Mouse (Mus musculus): Measurements from ENCODE around the gene Madd. TPM values are rescaled to one million over a fixed set of nuclear protein-coding genes. Genes with fewer than 3 reads are reported as not detected.
A peak's percentile ranks its signal among the peaks of the same experiment; 100 is the strongest.

Madd gene
- polyA plus RNA-seq, 1 experiment from 2014 or later = 12.2 TPM

- peaks cover 12% of the 10 kb centered on the region for H3K4me1 ChIP-seq
- H3K36me3 ChIP-seq = no peaks in the 10 kb centered on the region
- H3K9me3 ChIP-seq = no peaks in the 10 kb centered on the region
- peak overlapping the region; percentile 26; the same call in 1 of the 2 replicates for H3K9ac ChIP-seq
- H3K27ac ChIP-seq = no peak overlapping the region
- peak overlapping the region; percentile 39 for H3K4me3 ChIP-seq
- 0 out of 2 replicates have a peak, but pooled peaks cover 3% of the 10 kb centered on the region for H3K27me3 ChIP-seq
- peak overlapping the region; percentile 77 for H3K4me2 ChIP-seq
- WGBS = under 1% methylated on average over 27 of the region's 27 CpGs
- ATAC-seq (ENCODE audit: insufficient number of reproducible peaks, low FRiP score, low TSS enrichment, low read depth) = peak; percentile 75; the same call in 1 of the 2 replicates
These were observed 11.1 kb upstream of the Madd start for GRCm38 (mm10) chr2:91194624-91195332.

GRCm38 (mm10) chr2:91190501-91190900, 6.9 kb upstream of the Madd start:
- H3K27me3 ChIP-seq = 0 out of 2 replicates have a peak, but pooled peaks cover 3% of the 10 kb centered on the region
- H3K36me3 ChIP-seq = no peaks in the 10 kb centered on the region
- H3K4me2 ChIP-seq = no peak overlapping the region
- no peaks in the 10 kb centered on the region for H3K9me3 ChIP-seq
- no peak overlapping the region for H3K27ac ChIP-seq
- 89% methylated on average over 16 of the region's 16 CpGs for WGBS
- H3K4me1 ChIP-seq = peaks cover 12% of the 10 kb centered on the region
- no peak for ATAC-seq (ENCODE audit: insufficient number of reproducible peaks, low FRiP score, low TSS enrichment, low read depth)
- no peak overlapping the region for H3K9ac ChIP-seq
- H3K4me3 ChIP-seq = no peak overlapping the region

GRCm38 (mm10) chr2:91187431-91187830, 3.8 kb upstream of the Madd start:
- Histone ChIP-seq H3K9me3 (no peaks in the 10 kb centered on the region), H3K9ac (no peak overlapping the region), H3K4me1 (peaks cover 7% of the 10 kb centered on the region), H3K36me3 (no peaks in the 10 kb centered on the region), H3K4me3 (no peak overlapping the region), H3K27ac (no peak overlapping the region), H3K4me2 (no peak overlapping the region), H3K27me3 (0 out of 2 replicates have a peak, but pooled peaks cover 3% of the 10 kb centered on the region)
- no peak for ATAC-seq (ENCODE audit: insufficient number of reproducible peaks, low FRiP score, low TSS enrichment, low read depth)
- WGBS = 57% methylated on average over 4 of the region's 4 CpGs

GRCm38 (mm10) chr2:91186208-91186607, 2.6 kb upstream of the Madd start:
- Histone ChIP-seq H3K9ac (no peak overlapping the region), H3K4me1 (peaks cover 15% of the 10 kb centered on the region), H3K4me3 (no peak overlapping the region), H3K27ac (no peak overlapping the region), H3K36me3 (no peaks in the 10 kb centered on the region), H3K9me3 (no peaks in the 10 kb centered on the region), H3K27me3 (0 out of 2 replicates have a peak, but pooled peaks cover 3% of the 10 kb centered on the region), H3K4me2 (no peak overlapping the region)
- 65% methylated on average over 1 of the region's 1 CpGs for WGBS
- ATAC-seq (ENCODE audit: insufficient number of reproducible peaks, low FRiP score, low TSS enrichment, low read depth) = no peak

GRCm38 (mm10) chr2:91183148-91183513, 506 bp downstream of the Madd start:
- Histone ChIP-seq H3K27me3 (no peaks in the 10 kb centered on the region), H3K9me3 (no peaks in the 10 kb centered on the region), H3K4me1 (peaks cover 15% of the 10 kb centered on the region), H3K27ac (peak overlapping the region; percentile 82), H3K4me3 (peak overlapping the region; percentile 82), H3K9ac (peak overlapping the region; percentile 62), H3K4me2 (peak overlapping the region; percentile 71), H3K36me3 (peaks cover under 1% of the 10 kb centered on the region)
- peak; percentile 94 for ATAC-seq (ENCODE audit: insufficient number of reproducible peaks, low FRiP score, low TSS enrichment, low read depth)
- 0% methylated on average over 9 of the region's 9 CpGs for WGBS

GRCm38 (mm10) chr2:91182405-91183147, 1.1 kb downstream of the Madd start:
- Histone ChIP-seq H3K4me1 (peaks cover 15% of the 10 kb centered on the region), H3K27me3 (no peaks in the 10 kb centered on the region), H3K4me2 (peak overlapping the region; percentile 71), H3K36me3 (peaks cover 6% of the 10 kb centered on the region), H3K27ac (peak overlapping the region; percentile 82), H3K9ac (peak overlapping the region; percentile 62), H3K4me3 (peak overlapping the region; percentile 82), H3K9me3 (no peaks in the 10 kb centered on the region)
- peak; percentile 91 for ATAC-seq (ENCODE audit: insufficient number of reproducible peaks, low FRiP score, low TSS enrichment, low read depth)
- under 1% methylated on average over 76 of the region's 81 CpGs for WGBS

GRCm38 (mm10) chr2:91182016-91182404, 1.6 kb downstream of the Madd start:
- no peak for ATAC-seq (ENCODE audit: insufficient number of reproducible peaks, low FRiP score, low TSS enrichment, low read depth)
- Histone ChIP-seq H3K27ac (no peak overlapping the region), H3K4me3 (peak overlapping the region; percentile 82), H3K9me3 (no peaks in the 10 kb centered on the region), H3K36me3 (peaks cover 8% of the 10 kb centered on the region), H3K4me1 (peaks cover 15% of the 10 kb centered on the region), H3K9ac (no peak overlapping the region), H3K4me2 (peak overlapping the region; percentile 71), H3K27me3 (no peaks in the 10 kb centered on the region)
- WGBS = 12% methylated on average over 8 of the region's 8 CpGs

- peaks cover 21% of the 10 kb centered on the region for H3K36me3 ChIP-seq
- H3K27me3 ChIP-seq = no peaks in the 10 kb centered on the region
- H3K27ac ChIP-seq = no peak overlapping the region
- H3K4me3 ChIP-seq = no peak overlapping the region
- no peak for ATAC-seq (ENCODE audit: insufficient number of reproducible peaks, low FRiP score, low TSS enrichment, low read depth)
- H3K4me1 ChIP-seq = peaks cover 15% of the 10 kb centered on the region
- no peak overlapping the region for H3K9ac ChIP-seq
- H3K9me3 ChIP-seq = no peaks in the 10 kb centered on the region
- no peak overlapping the region for H3K4me2 ChIP-seq
- 62% methylated on average over 5 of the region's 5 CpGs for WGBS
These were observed 2.9 kb downstream of the Madd start for GRCm38 (mm10) chr2:91180706-91181105.

GRCm38 (mm10) chr2:91179825-91180224, 3.8 kb downstream of the Madd start:
- H3K36me3 ChIP-seq = peaks cover 24% of the 10 kb centered on the region
- no peak overlapping the region for H3K9ac ChIP-seq
- H3K27me3 ChIP-seq = no peaks in the 10 kb centered on the region
- no peaks in the 10 kb centered on the region for H3K9me3 ChIP-seq
- H3K4me3 ChIP-seq = no peak overlapping the region
- no peak for ATAC-seq (ENCODE audit: insufficient number of reproducible peaks, low FRiP score, low TSS enrichment, low read depth)
- no peak overlapping the region for H3K27ac ChIP-seq
- H3K4me2 ChIP-seq = no peak overlapping the region
- WGBS = 43% methylated on average over 4 of the region's 4 CpGs
- H3K4me1 ChIP-seq = peaks cover 15% of the 10 kb centered on the region

- ATAC-seq (ENCODE audit: insufficient number of reproducible peaks, low FRiP score, low TSS enrichment, low read depth) = no peak
- no peaks in the 10 kb centered on the region for H3K27me3 ChIP-seq
- WGBS = 79% methylated on average over 6 of the region's 6 CpGs
These were observed 7.4 kb downstream of the Madd start for GRCm38 (mm10) chr2:91176234-91176633.

GRCm38 (mm10) chr2:91175490-91175889, 8.1 kb downstream of the Madd start:
- Histone ChIP-seq H3K4me1 (no peaks in the 10 kb centered on the region), H3K4me3 (no peak overlapping the region), H3K27me3 (no peaks in the 10 kb centered on the region), H3K36me3 (peaks cover 48% of the 10 kb centered on the region), H3K9ac (no peak overlapping the region), H3K27ac (no peak overlapping the region), H3K9me3 (no peaks in the 10 kb centered on the region), H3K4me2 (no peak overlapping the region)
- WGBS = 79% methylated on average over 4 of the region's 4 CpGs
- no peak for ATAC-seq (ENCODE audit: insufficient number of reproducible peaks, low FRiP score, low TSS enrichment, low read depth)

More at GRCm38 (mm10) chr2:91176234-91176633, 7.4 kb downstream of the Madd start:
- Histone ChIP-seq H3K27ac (no peak overlapping the region), H3K4me2 (no peak overlapping the region), H3K4me3 (no peak overlapping the region), H3K9ac (no peak overlapping the region), H3K36me3 (peaks cover 48% of the 10 kb centered on the region), H3K9me3 (no peaks in the 10 kb centered on the region), H3K4me1 (no peaks in the 10 kb centered on the region)
